Mouse (Mus musculus): ENCODE measurements at regions not wholly inside any gene's neighbourhood (a gene's known extent, or its start where the extent isn't known, plus 50 kb on each side); places are given as distances from the start of the nearest gene placed in this dataset.

DNA sequence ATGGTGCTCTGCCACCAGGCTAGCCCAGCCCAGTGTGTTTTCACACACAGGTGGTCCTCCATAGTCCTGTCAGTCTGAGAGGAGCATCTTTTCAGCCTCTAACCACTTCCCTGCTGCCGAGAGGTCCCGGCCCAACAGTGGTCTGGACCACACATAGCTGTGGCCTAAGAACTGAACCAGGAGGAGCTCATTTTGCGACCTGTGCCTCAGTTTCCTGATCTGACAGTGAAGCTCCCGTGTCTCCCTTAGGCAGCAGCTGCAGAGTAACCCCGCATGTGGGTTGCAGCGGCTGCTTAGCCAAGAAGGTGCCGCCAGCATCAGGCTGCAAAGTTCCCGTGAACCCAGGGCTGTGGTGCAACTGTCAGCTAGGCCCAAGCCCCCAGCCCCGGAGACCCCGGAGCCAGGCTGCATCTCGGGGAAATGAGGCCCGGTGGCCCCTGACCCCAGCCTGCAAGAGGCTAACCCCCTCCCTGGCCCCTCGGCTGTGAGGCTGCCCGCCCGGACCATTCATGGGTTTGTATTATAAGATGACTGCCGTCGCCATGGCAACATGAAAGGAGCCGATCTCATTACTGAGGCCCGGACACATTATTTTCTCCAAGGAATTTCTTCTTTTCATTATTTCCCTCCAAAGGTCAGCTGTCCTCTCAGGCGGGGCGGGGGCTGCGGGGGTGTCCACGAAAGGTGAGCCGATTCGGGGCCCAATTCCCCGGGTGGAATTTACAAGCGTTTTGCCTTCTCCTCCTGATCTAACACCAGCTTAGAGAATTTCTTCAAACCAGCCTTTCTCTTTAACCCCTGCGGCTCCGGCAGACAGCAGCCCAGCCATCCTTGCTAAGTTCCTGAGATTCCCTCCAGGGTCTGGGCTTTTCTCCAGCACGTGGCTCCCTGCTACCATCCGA is 152.6 kb upstream of the Gm26897 start:
- H3K9me3 ChIP-seq, result no peaks in the 10 kb centered on the region
- peaks cover 80% of the 10 kb centered on the region for H3K4me1 ChIP-seq
- H3K27me3 ChIP-seq (replicated peaks; ENCODE audit: low read depth, poor library complexity, severe bottlenecking), result no peaks in the 10 kb centered on the region
- H3K27ac ChIP-seq (replicated peaks), result peak overlapping the region; percentile 90
- 2% methylated on average over 31 of the region's 31 CpGs for WGBS
- H3K4me3 ChIP-seq, result peak overlapping the region; percentile 54
- H3K36me3 ChIP-seq (replicated peaks), result no peaks in the 10 kb centered on the region
- DNase-seq (ENCODE audit: low spot score), result peak; percentile 95

DNA sequence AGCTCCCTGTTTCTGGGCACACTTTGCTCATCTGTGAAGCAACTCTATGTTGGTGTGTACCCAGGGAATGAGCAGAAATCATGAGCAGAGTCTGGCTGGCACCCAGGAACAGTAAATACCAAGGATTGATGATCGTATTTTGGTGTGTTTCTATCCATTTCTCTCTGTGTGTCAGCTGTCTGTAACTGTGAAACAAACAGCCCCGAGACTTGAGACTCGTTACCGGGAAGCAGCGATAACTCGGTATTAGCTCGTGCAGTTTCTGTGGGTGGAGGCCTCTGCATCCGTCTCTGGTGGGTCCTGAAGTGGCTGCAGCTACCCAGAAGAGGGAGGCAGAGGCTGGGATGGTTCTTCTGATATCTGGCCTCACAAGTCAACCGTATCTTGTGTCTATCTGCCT is 151.7 kb upstream of the Gm26897 start:
- 47% methylated on average over 9 of the region's 9 CpGs for WGBS
- DNase-seq (ENCODE audit: low spot score), result peak; percentile 40
- Histone ChIP-seq H3K9me3 (no peaks in the 10 kb centered on the region), H3K36me3 (replicated peaks) (no peaks in the 10 kb centered on the region), H3K27me3 (replicated peaks; ENCODE audit: low read depth, poor library complexity, severe bottlenecking) (no peaks in the 10 kb centered on the region), H3K4me3 (peak overlapping the region; percentile 54), H3K27ac (replicated peaks) (peak overlapping the region; percentile 90), H3K4me1 (peaks cover 77% of the 10 kb centered on the region)

DNA sequence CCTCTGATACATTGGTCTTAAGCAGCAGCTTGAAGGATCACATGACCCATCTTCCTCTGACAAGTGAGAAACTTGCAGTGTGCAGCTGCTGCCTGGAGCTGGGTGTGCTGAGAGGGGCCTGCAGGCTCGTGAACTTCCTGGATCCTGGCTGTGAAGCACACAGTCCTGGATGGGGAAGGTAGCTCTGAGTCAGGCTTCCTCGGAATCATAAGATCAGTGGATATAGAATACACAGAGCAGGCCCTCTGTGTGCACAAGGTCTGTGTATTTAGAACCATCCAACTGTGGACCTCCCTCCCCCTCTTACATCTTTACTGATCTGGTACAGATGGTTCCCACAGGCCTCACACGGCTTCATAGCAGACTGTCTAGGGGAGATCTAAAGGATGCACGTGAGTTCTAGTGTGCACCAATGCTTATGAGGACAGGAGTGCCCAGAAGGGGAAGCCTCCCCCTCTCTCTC is 143.1 kb upstream of the Gm26897 start:
- H3K4me3 ChIP-seq, result no peak overlapping the region
- no peaks in the 10 kb centered on the region for H3K27me3 ChIP-seq (replicated peaks; ENCODE audit: low read depth, poor library complexity, severe bottlenecking)
- no peaks in the 10 kb centered on the region for H3K9me3 ChIP-seq
- peak overlapping the region; percentile 72 for H3K27ac ChIP-seq (replicated peaks)
- DNase-seq (ENCODE audit: low spot score), result peak; percentile 51
- 23% methylated on average over 4 of the region's 4 CpGs for WGBS
- H3K4me1 ChIP-seq, result peaks cover 60% of the 10 kb centered on the region
- 0 out of 2 replicates have a peak, but pooled peaks cover 3% of the 10 kb centered on the region for H3K36me3 ChIP-seq (replicated peaks)

DNA sequence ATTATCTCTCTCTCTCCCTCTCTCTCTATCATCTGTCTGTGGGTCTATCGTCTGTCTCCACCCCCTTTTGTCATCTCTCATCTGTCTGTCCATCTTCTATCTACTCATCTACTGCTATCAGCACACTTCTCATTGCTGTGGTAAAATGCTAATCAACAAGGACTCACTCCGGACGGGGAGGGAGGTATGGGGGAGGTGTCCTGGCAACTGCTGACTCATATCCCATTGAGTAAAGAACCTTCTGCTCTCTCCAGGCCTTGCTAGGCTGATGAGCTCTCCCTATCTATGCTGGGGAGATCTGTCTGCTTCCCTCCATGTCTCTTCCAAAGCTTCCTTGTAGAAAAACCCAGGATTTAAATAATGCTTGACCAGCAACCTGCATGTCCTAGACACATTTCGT is 140.9 kb upstream of the Gm26897 start:
- H3K4me3 ChIP-seq, result no peak overlapping the region
- H3K4me1 ChIP-seq, result peaks cover 61% of the 10 kb centered on the region
- H3K36me3 ChIP-seq (replicated peaks), result no peaks in the 10 kb centered on the region
- no peak overlapping the region for H3K27ac ChIP-seq (replicated peaks)
- DNase-seq (ENCODE audit: low spot score), result no peak
- H3K9me3 ChIP-seq, result no peaks in the 10 kb centered on the region
- no peaks in the 10 kb centered on the region for H3K27me3 ChIP-seq (replicated peaks; ENCODE audit: low read depth, poor library complexity, severe bottlenecking)
- WGBS, result 88% methylated on average over 4 of the region's 4 CpGs

DNA sequence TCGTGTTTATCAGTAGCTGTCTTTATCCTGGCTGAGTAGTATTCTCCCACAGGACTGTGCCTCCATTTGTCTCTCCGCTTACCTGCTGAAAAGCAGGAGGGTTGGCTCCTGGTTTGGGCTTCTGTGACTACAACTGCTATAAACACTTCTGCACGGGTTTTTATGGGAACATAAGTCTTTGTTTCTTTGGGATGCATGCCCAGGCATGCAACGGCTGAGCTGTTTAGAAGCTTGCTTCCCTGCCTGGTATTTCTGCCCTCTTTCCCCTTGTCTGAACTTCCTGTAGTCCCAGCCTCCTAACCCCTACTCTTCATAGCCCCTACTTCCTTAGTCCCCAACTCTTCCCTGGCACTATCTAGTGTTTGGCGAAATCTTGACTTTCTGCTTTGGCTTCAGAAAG is 139.6 kb upstream of the Gm26897 start:
- no peak for DNase-seq (ENCODE audit: low spot score)
- Histone ChIP-seq H3K4me1 (peaks cover 73% of the 10 kb centered on the region), H3K27ac (replicated peaks) (peak overlapping the region; percentile 58), H3K9me3 (no peaks in the 10 kb centered on the region), H3K4me3 (no peak overlapping the region), H3K36me3 (replicated peaks) (no peaks in the 10 kb centered on the region), H3K27me3 (replicated peaks; ENCODE audit: low read depth, poor library complexity, severe bottlenecking) (no peaks in the 10 kb centered on the region)
- WGBS, result 89% methylated on average over 5 of the region's 5 CpGs

DNA sequence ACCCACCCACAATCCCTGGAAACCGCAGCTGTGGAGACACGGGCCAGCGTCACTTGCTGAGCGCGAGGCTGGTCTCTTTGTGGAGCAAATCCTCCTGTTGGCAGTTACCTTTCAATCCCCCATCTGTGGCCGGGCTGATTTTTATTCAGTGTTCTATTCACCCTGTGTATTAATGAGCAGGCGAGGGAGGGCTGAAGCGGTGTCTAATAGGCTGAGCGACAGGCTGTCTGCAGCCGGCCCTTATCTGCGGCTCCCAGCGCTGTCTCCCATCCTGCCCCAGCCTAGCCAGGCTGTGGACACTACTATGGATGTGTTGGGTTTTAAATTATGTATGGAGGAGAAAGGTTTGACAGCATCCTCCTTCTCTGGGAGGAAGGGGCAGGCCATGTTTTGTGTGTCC is 138.3 kb upstream of the Gm26897 start:
- Histone ChIP-seq H3K4me3 (no peak overlapping the region), H3K27me3 (replicated peaks; ENCODE audit: low read depth, poor library complexity, severe bottlenecking) (no peaks in the 10 kb centered on the region), H3K9me3 (no peaks in the 10 kb centered on the region), H3K27ac (replicated peaks) (peak overlapping the region; percentile 58), H3K4me1 (peaks cover 73% of the 10 kb centered on the region), H3K36me3 (replicated peaks) (no peaks in the 10 kb centered on the region)
- 70% methylated on average over 12 of the region's 12 CpGs for WGBS
- peak; percentile 38 for DNase-seq (ENCODE audit: low spot score)

DNA sequence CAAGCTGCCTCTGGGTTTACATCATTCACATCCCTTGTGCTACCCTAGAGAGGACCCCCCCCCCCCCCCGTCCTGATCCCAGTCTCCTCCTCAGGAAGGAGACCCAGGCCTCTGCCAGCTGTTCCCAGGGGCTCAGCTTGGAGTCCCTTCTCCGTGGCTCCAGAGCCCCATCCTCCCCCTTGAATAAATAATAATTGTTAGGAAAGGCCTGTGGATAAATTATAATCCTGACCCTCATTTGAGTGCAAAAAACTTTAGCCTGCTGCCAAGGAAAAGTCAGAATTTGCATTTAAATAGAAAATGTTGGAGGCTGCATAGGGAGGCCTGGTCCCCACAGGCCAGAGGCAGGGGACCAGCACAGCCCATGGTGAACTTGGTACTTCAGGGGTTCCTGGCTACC is 136.0 kb upstream of the Gm26897 start:
- H3K4me3 ChIP-seq, result no peak overlapping the region
- peak overlapping the region; percentile 71 for H3K27ac ChIP-seq (replicated peaks)
- no peaks in the 10 kb centered on the region for H3K9me3 ChIP-seq
- H3K36me3 ChIP-seq (replicated peaks), result no peaks in the 10 kb centered on the region
- H3K27me3 ChIP-seq (replicated peaks; ENCODE audit: low read depth, poor library complexity, severe bottlenecking), result no peaks in the 10 kb centered on the region
- H3K4me1 ChIP-seq, result peaks cover 81% of the 10 kb centered on the region
- 49% methylated on average over 2 of the region's 2 CpGs for WGBS
- no peak for DNase-seq (ENCODE audit: low spot score)

DNA sequence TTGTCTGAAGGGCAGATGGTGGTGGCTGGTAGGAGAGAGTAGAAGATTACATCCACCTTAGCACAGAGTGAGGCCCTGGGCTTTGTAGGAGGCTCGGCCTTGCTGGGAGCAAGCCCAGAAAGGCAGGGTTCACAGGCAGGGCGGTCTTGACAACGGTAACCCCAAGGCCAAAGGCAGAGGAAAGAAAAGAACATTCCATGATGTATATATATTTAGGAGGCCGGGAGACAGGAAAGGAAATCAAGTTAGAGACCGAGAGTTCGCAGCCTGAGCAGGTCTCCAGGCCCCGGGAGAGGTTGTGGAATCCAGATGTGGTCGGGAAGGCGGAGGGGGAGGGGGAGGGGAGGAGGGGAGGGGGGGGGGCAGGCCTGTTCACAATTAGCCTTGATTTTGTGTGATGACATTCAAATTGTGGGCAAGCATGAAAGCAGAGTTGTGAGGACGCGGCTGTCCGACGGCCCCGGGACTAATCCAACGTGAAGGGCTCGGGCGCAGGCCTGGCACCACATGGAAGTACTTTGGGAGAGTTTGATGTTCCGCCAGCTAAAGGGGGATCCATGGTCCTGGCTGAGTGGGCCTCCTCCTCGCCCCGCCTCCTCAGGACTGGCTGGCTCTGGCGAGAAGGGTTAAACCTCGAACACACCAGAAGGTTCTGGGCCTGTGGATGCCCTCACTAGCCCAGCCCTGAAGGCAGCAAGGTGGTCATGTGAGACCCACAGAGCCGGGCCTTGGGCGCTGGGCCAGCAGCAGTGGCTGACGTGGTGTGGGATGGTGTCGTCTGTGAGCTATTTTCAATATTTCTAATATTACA is 131.8 kb upstream of the Gm26897 start:
- Histone ChIP-seq H3K36me3 (replicated peaks) (no peaks in the 10 kb centered on the region), H3K4me3 (no peak overlapping the region), H3K9me3 (no peaks in the 10 kb centered on the region), H3K27me3 (replicated peaks; ENCODE audit: low read depth, poor library complexity, severe bottlenecking) (no peaks in the 10 kb centered on the region), H3K4me1 (peaks cover 60% of the 10 kb centered on the region), H3K27ac (replicated peaks) (peak overlapping the region; percentile 84)
- peak; percentile 93 for DNase-seq (ENCODE audit: low spot score)
- WGBS, result 39% methylated on average over 25 of the region's 26 CpGs

DNA sequence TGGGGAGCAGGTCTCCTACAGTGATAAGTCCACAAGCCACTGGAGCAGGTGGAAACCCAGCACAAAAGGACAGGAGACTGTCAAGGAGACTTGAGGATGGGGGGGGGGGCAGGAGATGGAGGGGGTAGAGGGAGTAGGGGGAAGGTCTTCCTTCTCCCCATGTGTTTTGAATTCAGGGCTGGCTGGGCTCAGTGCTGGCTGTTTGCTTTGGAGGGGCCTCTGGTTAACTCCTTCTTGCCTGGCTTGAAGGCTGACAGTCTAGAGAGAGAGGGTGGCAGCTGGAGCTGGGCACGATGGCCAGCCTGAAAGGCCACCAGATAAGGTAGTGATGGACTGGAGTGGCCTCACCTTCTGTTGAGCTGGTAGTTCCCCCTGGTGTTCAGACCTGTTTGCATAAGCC is 120.0 kb upstream of the Gm26897 start:
- Histone ChIP-seq H3K36me3 (replicated peaks) (no peaks in the 10 kb centered on the region), H3K4me1 (peaks cover 56% of the 10 kb centered on the region), H3K4me3 (no peak overlapping the region), H3K27me3 (replicated peaks; ENCODE audit: low read depth, poor library complexity, severe bottlenecking) (no peaks in the 10 kb centered on the region), H3K9me3 (peaks cover 8% of the 10 kb centered on the region), H3K27ac (replicated peaks) (peak overlapping the region; percentile 52)
- DNase-seq (ENCODE audit: low spot score), result peak; percentile 54
- 48% methylated on average over 1 of the region's 1 CpGs for WGBS

DNA sequence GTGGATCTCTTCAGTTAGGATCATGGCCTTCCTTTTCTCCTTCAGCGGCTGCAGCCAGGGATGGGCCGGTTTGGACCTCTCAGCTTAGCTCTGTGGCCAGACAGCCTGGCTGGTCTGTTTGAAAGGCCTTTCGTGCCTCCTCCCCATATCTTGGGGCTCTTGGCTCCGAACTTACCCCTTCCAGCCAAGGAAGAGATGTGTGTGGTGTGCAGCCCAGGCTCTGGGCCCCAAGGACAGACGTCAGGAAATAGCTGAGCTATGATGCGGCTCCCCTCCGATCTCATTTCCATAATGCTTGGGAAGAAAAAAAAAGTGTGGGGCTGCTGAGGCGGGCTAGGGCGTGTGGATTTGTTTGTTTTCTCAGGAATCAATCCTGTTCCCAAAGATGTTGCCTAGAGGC is 113.8 kb upstream of the Gm26897 start:
- Histone ChIP-seq H3K27me3 (replicated peaks; ENCODE audit: low read depth, poor library complexity, severe bottlenecking) (peaks cover 14% of the 10 kb centered on the region; the same call in 1 of the 2 replicates), H3K4me1 (peaks cover 71% of the 10 kb centered on the region), H3K4me3 (no peak overlapping the region), H3K9me3 (no peaks in the 10 kb centered on the region), H3K27ac (replicated peaks) (peak overlapping the region; percentile 77), H3K36me3 (replicated peaks) (no peaks in the 10 kb centered on the region)
- WGBS, result 47% methylated on average over 9 of the region's 9 CpGs
- DNase-seq (ENCODE audit: low spot score), result no peak

DNA sequence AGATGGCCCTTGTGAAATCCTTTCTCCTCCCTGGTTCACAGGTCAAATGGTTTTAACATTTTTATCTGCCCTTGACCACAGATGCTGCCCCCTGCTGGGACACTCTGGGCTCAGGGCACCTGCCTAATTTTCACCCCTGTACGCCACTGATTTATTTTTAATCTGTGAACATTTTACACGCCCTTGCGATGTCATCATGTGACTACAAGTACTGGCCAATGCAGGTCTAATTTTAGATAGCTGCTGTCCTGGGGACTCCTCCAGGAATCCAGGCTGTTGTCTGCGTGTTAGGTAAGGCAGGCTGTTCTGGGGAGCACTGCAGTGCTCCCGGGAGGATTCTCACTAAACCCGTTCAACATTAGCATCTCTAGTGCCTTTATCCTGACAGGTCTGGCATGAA is 113.1 kb upstream of the Gm26897 start:
- no peak for DNase-seq (ENCODE audit: low spot score)
- Histone ChIP-seq H3K4me3 (no peak overlapping the region), H3K27me3 (replicated peaks; ENCODE audit: low read depth, poor library complexity, severe bottlenecking) (peaks cover 20% of the 10 kb centered on the region), H3K27ac (replicated peaks) (peak overlapping the region; percentile 49; the same call in 1 of the 2 replicates), H3K36me3 (replicated peaks) (no peaks in the 10 kb centered on the region), H3K4me1 (peaks cover 71% of the 10 kb centered on the region), H3K9me3 (no peaks in the 10 kb centered on the region)
- 81% methylated on average over 6 of the region's 6 CpGs for WGBS

DNA sequence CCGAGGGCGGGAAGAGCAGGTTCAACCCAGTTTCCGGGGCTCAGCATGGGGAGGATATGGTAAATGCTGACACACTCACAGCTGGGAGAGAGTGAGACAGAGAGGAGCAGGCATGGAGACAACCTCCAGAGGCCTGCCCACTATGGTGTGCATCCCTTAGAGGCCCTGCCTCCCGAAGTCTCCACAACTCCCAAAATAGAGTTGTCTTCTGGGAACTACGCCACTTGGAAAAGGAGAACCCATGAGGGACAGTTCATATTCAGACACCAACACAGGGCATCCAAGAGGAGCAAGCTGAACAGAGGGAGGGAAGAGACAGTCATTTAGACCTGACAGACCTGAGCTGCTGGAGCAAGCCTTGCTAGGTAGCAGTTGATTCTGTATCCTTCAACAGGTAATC is 111.2 kb upstream of the Gm26897 start:
- H3K4me3 ChIP-seq, result no peak overlapping the region
- peaks cover 81% of the 10 kb centered on the region for H3K4me1 ChIP-seq
- no peaks in the 10 kb centered on the region for H3K9me3 ChIP-seq
- H3K36me3 ChIP-seq (replicated peaks), result no peaks in the 10 kb centered on the region
- H3K27me3 ChIP-seq (replicated peaks; ENCODE audit: low read depth, poor library complexity, severe bottlenecking), result peaks cover 33% of the 10 kb centered on the region
- H3K27ac ChIP-seq (replicated peaks), result no peak overlapping the region
- no peak for DNase-seq (ENCODE audit: low spot score)
- 83% methylated on average over 5 of the region's 5 CpGs for WGBS
